Mouse (Mus musculus): Measurements from ENCODE around the gene Ndel1. TPM values are rescaled to one million over a fixed set of nuclear protein-coding genes. Genes with fewer than 3 reads are reported as not detected.

Gene Ndel1
- total RNA-seq, 2 experiments from 2014 or later: 96.7 to 99.5 TPM

DNA sequence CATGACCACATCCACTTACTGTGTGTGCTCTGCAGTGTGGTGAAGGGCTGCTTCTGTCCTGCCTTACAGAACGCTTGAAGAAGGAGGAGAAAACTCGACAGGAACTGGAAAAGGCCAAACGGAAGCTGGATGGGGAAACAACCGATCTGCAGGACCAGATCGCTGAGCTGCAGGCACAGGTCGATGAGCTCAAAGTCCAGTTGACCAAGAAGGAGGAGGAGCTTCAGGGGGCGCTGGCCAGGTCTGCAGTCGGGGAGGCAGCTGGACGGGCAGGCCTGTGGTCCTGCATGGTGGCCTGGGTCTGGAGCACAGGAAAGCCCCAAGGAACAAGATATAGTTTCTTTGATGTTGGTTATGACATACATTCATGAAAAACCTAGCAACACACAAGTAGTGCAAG lies 79.9 kb downstream of the Ndel1 start:
- intact Hi-C loops (cut with DNase I): no loop called here
- no peak for DNase-seq (ENCODE audit: low spot score in 2 of 2)

DNA sequence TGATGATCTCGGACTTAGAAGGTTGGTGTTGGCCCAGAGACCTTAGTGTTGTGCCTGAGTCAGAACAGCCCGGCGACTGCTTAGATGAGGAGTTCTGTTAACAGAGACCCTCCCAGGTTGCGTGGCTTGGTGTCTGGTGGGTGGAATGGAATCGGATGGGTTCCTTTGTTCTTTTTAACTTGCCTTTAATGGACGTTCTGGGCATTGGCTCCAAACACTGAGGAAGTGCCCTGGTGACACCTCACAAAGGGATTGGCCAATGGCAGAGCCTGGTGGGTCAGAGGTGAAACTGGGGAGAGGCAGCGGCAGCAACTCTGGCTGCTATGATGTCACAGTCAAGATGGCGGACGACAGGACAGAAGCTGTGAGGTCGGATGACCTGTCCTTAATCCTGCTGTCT lies 80.9 kb downstream of the Ndel1 start:
- DNase-seq (ENCODE audit: low spot score in 2 of 2): no peak
- intact Hi-C loops (cut with DNase I): no loop called here

DNA sequence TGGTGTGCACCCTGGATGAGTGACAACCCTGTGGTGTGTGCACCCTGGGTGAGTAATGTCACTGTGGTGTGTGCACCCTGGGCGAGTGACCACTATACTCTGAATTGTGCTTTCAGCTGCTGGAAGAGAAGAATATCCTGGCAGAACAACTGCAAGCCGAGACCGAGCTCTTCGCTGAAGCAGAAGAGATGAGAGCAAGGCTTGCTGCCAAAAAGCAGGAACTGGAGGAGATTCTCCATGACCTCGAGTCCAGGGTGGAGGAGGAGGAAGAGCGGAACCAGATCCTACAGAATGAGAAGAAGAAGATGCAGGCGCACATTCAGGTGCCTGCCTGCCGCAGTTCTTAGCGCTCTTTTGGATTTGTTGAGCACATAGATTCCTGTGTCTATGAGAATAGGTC lies 84.4 kb downstream of the Ndel1 start:
- no peak for DNase-seq (ENCODE audit: low spot score in 2 of 2)
- intact Hi-C loops (cut with DNase I): no loop called here

- no peak for DNase-seq (ENCODE audit: low spot score in 2 of 2)
- intact Hi-C loops (cut with DNase I): no loop called here
Observed at GRCm38 (mm10) chr11:68785813-68786212, 85.8 kb downstream of the Ndel1 start.

DNA sequence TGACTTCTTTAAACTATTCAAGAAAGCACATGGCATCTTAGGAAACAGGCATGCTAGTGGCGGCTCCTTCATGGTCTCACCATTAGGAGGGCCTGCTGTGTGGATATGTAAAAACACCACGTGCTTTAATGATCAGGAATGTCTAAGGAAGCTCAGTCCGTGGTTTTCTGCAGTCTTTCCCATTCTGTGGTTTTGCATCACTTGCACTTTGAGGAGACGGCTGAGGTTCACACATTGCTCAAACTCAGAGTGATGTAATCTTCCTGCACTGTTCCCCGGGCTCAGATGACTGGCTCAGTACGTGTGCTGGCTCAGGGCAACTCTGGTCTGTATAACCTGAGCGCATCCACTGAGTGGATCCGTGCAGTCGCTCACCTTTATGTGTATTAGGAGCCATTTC lies 89.3 kb downstream of the Ndel1 start:
- DNase-seq (ENCODE audit: low spot score in 2 of 2): no peak
- intact Hi-C loops (cut with DNase I): no loop called here

GRCm38 (mm10) chr11:68780466-68781114 lies 91.1 kb downstream of the Ndel1 start:
- intact Hi-C loops (cut with DNase I): no loop called here
- DNase-seq (ENCODE audit: low spot score in 2 of 2): no peak

GRCm38 (mm10) chr11:68779735-68780465 lies 91.8 kb downstream of the Ndel1 start:
- DNase-seq (ENCODE audit: low spot score in 2 of 2): no peak
- intact Hi-C loops (cut with DNase I): no loop called here

- DNase-seq (ENCODE audit: low spot score in 2 of 2): no peak
- intact Hi-C loops (cut with DNase I): no loop called here
Observed at GRCm38 (mm10) chr11:68778855-68779254, 92.8 kb downstream of the Ndel1 start.

DNA sequence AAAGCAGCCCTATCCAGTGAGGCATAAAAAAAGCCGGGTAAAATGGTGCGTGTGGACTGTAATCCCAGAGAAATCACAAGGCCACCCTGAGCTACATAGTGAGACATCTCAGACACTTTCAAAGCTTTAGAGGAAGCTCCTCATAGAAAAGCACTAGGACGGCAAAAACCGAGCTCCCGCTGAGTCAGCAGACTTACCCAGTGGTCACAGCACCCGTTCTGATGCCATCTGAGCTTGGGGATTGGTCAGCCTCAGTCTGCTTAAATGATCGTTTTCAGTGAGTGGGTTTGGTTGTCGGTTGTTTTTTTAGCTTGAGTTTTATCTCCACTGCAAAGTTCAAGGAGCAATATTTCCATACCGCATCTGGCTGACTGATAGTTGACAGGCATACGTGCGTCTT lies 93.7 kb downstream of the Ndel1 start:
- DNase-seq (ENCODE audit: low spot score in 2 of 2): no peak
- intact Hi-C loops (cut with DNase I): no loop called here

GRCm38 (mm10) chr11:68776147-68776655 lies 95.5 kb downstream of the Ndel1 start:
- intact Hi-C loops (cut with DNase I): no loop called here
- no peak for DNase-seq (ENCODE audit: low spot score in 2 of 2)

Other genes with a start within 250 kb of the Ndel1 start
- gene Myh10, start 180.3 kb downstream of the Ndel1 start, total RNA-seq (2021): 100 to 1,000 TPM; 199 TPM
- gene Rnf222, start 16.7 kb upstream of the Ndel1 start, total RNA-seq (2021): not detected
- 100 to 1,000 TPM; 597 to 631 TPM for gene Rpl26, start 29.7 kb upstream of the Ndel1 start, total RNA-seq (2021)
- gene Odf4, start 55.2 kb upstream of the Ndel1 start, total RNA-seq (2021): under 1 TPM in 1 of 2 experiments, not detected in 1; 0.88 TPM
- gene Arhgef15, start 85.6 kb upstream of the Ndel1 start, total RNA-seq (2021): 10 to 100 TPM; 20.9 to 22.6 TPM
- 1 to 10 TPM; 4.8 to 5.4 TPM for gene Slc25a35, start 96.3 kb upstream of the Ndel1 start, total RNA-seq (2021)
- 10 to 100 TPM; 14.6 to 17.2 TPM for gene Rangrf, start 103.3 kb upstream of the Ndel1 start, total RNA-seq (2021)
- gene Pfas, start 136.6 kb upstream of the Ndel1 start, total RNA-seq (2021): 10 to 100 TPM; 19.6 to 23.5 TPM
- 10 to 100 TPM; 39.1 to 40.5 TPM for gene Ctc1, start 144.1 kb upstream of the Ndel1 start, total RNA-seq (2021)
- gene Aurkb, start 173.8 kb upstream of the Ndel1 start, total RNA-seq (2021): 1 to 10 TPM in 1 of 2 experiments, under 1 TPM in 1; 0.86 to 1.2 TPM
- gene Borcs6, start 187.9 kb upstream of the Ndel1 start, total RNA-seq (2021): 10 to 100 TPM; 26.1 to 29.2 TPM
- 10 to 100 TPM; 14.2 to 16.9 TPM for gene Tmem107, start 198.9 kb upstream of the Ndel1 start, total RNA-seq (2021)
- 1,000 to 10,000 TPM; 1,220 to 1,271 TPM for gene Vamp2, start 216.6 kb upstream of the Ndel1 start, total RNA-seq (2021)
- gene Per1, start 223.4 kb upstream of the Ndel1 start, total RNA-seq (2021): 100 to 1,000 TPM in 1 of 2 experiments, 10 to 100 TPM in 1; 90.4 to 112 TPM
- gene Hes7, start 248.5 kb upstream of the Ndel1 start, total RNA-seq (2021): under 1 TPM; 0.55 to 0.70 TPM

All from left cerebral cortex, postnatal 14 days (tissue).